Mouse (Mus musculus) gastrocnemius, postnatal 4 days (tissue): ENCODE data around the gene Gm33543. TPM values are rescaled to one million over a fixed set of nuclear protein-coding genes. Genes with fewer than 3 reads are reported as not detected.

Source experiments
- DNase-seq, 2 experiments: peaks; one replicate each; pipeline ENCODE4 v3.0.0; 2021 to 2022; ENCODE audit warnings: low spot score in 2 of 2, mixed read lengths in 2 of 2
- total RNA-seq, 2 experiments: library from RNA; stranded (reverse); gene quantifications; 2 replicates each; pipeline ENCODE4 v1.2.3; 2021

Gm33543 gene
- total RNA-seq, 2 experiments from 2014 or later: not detected

DNA sequence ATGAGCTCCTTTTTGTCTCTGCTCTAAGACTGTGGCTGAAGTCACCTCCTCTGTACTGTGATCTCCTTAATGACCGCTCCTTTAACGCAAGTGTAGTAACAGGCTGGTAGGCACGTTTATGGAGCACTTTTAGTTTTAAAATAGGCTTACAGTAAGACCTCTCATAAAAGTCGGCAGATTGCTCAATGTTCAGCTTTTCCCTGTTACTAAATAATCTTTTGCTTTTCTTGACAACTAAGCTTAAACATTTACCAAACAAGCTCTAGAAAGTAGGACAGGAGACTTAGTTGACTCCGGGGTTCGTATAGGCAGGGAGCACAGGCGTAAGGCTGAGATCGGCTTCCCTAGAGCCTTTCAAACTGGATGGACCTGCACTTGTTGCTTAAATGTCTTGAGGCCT, 64.1 kb downstream of the Gm33543 start:
- no peak for DNase-seq

DNA sequence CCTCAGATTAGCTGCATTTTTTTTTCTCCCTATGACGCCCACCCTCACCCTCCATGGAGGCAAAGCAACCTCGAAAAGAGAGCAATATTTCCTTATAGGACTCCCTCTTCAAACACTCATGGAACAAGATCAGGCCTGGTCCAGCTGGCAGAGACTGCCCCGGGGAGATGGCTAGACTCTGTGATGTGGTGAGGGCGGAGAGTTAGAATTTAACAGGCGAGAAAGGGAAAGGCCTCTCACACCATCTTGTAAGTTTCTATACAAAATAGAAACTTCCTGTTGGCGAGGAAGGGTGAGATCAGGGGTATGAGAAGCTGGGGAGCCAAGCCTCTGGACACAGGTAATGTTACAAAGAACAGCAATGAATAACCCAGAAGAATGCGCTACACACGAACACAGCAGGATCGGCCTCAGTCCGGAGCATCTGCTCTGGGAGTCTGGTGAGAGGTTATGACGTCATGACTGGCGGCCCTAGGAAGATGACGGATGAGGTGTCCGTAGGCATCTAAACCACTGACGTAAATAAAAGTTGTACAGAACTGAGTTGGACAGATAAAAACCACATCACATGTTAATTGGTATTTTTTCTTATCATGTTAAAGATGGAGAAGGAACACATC, 64.9 kb downstream of the Gm33543 start:
- DNase-seq: no peak

DNA sequence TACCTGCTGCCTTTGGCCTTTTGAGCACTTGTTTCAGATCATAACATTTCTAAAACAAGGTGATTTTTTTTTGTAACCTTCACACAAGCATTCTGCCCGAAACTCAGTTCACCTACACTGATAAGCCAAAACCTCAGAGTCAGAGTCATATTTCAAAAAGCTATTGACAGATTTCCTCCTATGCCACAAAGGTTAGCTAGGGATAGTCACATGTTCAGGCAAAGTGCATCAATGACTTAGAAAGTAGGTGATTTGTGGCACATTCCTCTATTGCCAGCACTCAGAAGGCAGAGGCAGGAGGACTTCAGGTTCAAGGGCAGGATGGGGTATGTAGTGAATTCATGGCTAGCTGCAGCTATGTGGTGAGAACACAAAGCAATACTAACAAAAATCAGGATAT, 65.7 kb downstream of the Gm33543 start:
- no peak for DNase-seq

DNA sequence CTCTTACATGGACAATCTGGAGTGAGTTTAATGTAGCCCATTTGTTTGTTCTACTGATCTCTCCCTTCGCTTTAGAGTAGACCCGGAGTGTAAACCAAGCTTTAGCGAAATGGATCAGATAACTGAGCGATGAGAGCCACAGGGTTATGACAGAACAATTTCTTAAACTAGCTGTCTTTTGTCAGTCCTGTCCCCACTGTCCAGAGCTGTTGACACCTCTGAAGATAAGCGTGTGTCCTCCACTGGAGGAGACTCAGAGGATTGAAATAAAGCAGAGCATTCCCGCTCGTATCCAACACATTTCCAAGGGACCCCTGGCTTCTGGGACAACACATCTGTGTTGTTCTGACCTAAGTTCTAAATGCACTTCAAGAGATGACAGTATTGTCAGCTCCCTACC, 67.9 kb downstream of the Gm33543 start:
- DNase-seq: no peak

DNA sequence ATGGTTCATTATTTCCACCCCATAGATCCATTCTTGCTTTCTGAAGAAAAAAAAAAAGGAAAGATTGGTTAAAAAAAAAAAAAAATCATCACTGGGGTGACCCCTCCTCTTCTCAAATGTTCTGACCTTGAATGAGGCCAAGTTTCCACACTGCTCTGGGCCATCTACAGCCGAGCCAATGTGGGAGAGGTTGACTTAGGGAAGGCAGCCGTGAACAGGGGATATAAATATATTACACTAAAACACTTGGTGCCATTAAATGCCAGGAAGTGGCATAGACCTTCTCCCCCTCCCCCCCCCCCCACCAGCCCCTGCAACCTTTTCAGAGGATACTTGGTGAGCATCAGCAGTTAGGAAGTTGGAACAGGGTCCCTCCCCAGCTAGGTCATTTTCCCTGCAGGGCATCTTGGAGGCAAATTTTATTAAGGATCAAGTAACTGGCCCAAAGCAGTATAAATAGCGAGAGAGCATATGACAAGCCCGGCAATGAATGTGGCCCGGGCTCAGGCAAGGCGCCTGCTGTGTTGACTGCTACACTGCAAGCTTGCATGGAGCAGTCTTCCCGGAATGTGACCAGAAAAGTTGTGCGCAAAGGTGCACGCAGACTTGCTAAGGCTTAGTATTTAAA, 68.6 kb downstream of the Gm33543 start:
- DNase-seq: no peak

Other genes with a start within 250 kb of the Gm33543 start
- gene Anapc15-ps, start 169.5 kb downstream of the Gm33543 start, total RNA-seq: not detected
- gene Eea1, start 97.7 kb upstream of the Gm33543 start, total RNA-seq: 10 to 100 TPM; 26.4 to 31.4 TPM